Mouse (Mus musculus): Measurements from ENCODE around the gene Myd88.

DNA sequence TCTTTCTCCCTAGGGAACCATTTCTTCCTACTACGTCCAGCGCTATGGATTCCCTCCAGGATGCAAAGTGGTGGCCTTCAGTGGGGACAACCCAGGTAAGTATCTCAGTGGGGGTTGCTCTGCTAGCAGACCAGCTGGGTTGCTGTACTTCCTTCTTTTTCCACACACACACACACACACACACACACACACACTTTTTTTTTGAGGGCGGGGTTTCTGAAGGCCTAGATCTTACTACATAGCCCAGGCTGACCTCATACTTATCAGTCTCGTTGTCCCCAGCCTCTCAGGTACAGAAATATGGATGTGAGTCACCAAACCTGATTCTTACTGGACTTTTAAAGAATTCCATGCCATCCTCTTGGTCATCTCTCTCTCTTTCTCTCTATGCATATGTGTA, 37.0 kb upstream of the Myd88 start:
- no peak for TF ChIP-seq POLR2A (IDR thresholded peaks at IDR 0.05; ENCODE audit: low read depth, low read length)
- no peak for TF ChIP-seq CTCF (IDR thresholded peaks at IDR 0.05; ENCODE audit: extremely low read depth, insufficient read depth, insufficient read length, insufficient replicate concordance)
